Mouse (Mus musculus): ENCODE measurements around the gene Zfand3. TPM values are rescaled to one million over a fixed set of nuclear protein-coding genes. Genes with fewer than 3 reads are reported as not detected.

Zfand3 gene
- polyA plus RNA-seq, 1 experiment = 146 TPM

- DNase-seq (ENCODE audit: low read depth) = no peak
- TF ChIP-seq CTCF (IDR thresholded peaks at IDR 0.05; ENCODE audit: borderline replicate concordance, extremely low read depth, insufficient read depth, insufficient read length) (no peak), POLR2A (IDR thresholded peaks at IDR 0.05; ENCODE audit: borderline replicate concordance, extremely low read depth, insufficient read depth, insufficient read length, poor library complexity, severe bottlenecking) (no peak)
These were observed 48.9 kb downstream of the Zfand3 start for GRCm38 (mm10) chr17:30053463-30053862.

- TF ChIP-seq CTCF (IDR thresholded peaks at IDR 0.05; ENCODE audit: borderline replicate concordance, extremely low read depth, insufficient read depth, insufficient read length) (no peak), POLR2A (IDR thresholded peaks at IDR 0.05; ENCODE audit: borderline replicate concordance, extremely low read depth, insufficient read depth, insufficient read length, poor library complexity, severe bottlenecking) (no peak)
These were observed 49.3 kb downstream of the Zfand3 start for GRCm38 (mm10) chr17:30053871-30054270.

GRCm38 (mm10) chr17:30056226-30056625 lies 51.7 kb downstream of the Zfand3 start:
- DNase-seq (ENCODE audit: low read depth) = no peak
- no peak for TF ChIP-seq POLR2A (IDR thresholded peaks at IDR 0.05; ENCODE audit: borderline replicate concordance, extremely low read depth, insufficient read depth, insufficient read length, poor library complexity, severe bottlenecking)
- TF ChIP-seq CTCF (IDR thresholded peaks at IDR 0.05; ENCODE audit: borderline replicate concordance, extremely low read depth, insufficient read depth, insufficient read length) = no peak

More at GRCm38 (mm10) chr17:30053871-30054270, 49.3 kb downstream of the Zfand3 start:
- no peak for DNase-seq (ENCODE audit: low read depth)

- TF ChIP-seq POLR2A (IDR thresholded peaks at IDR 0.05; ENCODE audit: borderline replicate concordance, extremely low read depth, insufficient read depth, insufficient read length, poor library complexity, severe bottlenecking) (no peak), CTCF (IDR thresholded peaks at IDR 0.05; ENCODE audit: borderline replicate concordance, extremely low read depth, insufficient read depth, insufficient read length) (no peak)
- DNase-seq (ENCODE audit: low read depth) = no peak
These were observed 54.1 kb downstream of the Zfand3 start for GRCm38 (mm10) chr17:30058594-30058993.

- no peak for DNase-seq (ENCODE audit: low read depth)
- TF ChIP-seq POLR2A (IDR thresholded peaks at IDR 0.05; ENCODE audit: borderline replicate concordance, extremely low read depth, insufficient read depth, insufficient read length, poor library complexity, severe bottlenecking) (no peak), CTCF (IDR thresholded peaks at IDR 0.05; ENCODE audit: borderline replicate concordance, extremely low read depth, insufficient read depth, insufficient read length) (no peak)
These were observed 54.5 kb downstream of the Zfand3 start for GRCm38 (mm10) chr17:30059066-30059465.

- TF ChIP-seq POLR2A (IDR thresholded peaks at IDR 0.05; ENCODE audit: borderline replicate concordance, extremely low read depth, insufficient read depth, insufficient read length, poor library complexity, severe bottlenecking) (no peak), CTCF (IDR thresholded peaks at IDR 0.05; ENCODE audit: borderline replicate concordance, extremely low read depth, insufficient read depth, insufficient read length) (no peak)
These were observed 56.7 kb downstream of the Zfand3 start for GRCm38 (mm10) chr17:30061100-30061837.

GRCm38 (mm10) chr17:30063849-30064248 lies 59.3 kb downstream of the Zfand3 start:
- no peak for DNase-seq (ENCODE audit: low read depth)
- TF ChIP-seq CTCF (IDR thresholded peaks at IDR 0.05; ENCODE audit: borderline replicate concordance, extremely low read depth, insufficient read depth, insufficient read length) (no peak), POLR2A (IDR thresholded peaks at IDR 0.05; ENCODE audit: borderline replicate concordance, extremely low read depth, insufficient read depth, insufficient read length, poor library complexity, severe bottlenecking) (no peak)

More at GRCm38 (mm10) chr17:30061100-30061837, 56.7 kb downstream of the Zfand3 start:
- no peak for DNase-seq (ENCODE audit: low read depth)

- DNase-seq (ENCODE audit: low read depth) = peak; percentile 84
- TF ChIP-seq CTCF (IDR thresholded peaks at IDR 0.05; ENCODE audit: borderline replicate concordance, extremely low read depth, insufficient read depth, insufficient read length) = no peak
These were observed 60.2 kb downstream of the Zfand3 start for GRCm38 (mm10) chr17:30064746-30065145.

- TF ChIP-seq CTCF (IDR thresholded peaks at IDR 0.05; ENCODE audit: borderline replicate concordance, extremely low read depth, insufficient read depth, insufficient read length) (no peak), POLR2A (IDR thresholded peaks at IDR 0.05; ENCODE audit: borderline replicate concordance, extremely low read depth, insufficient read depth, insufficient read length, poor library complexity, severe bottlenecking) (no peak)
- no peak for DNase-seq (ENCODE audit: low read depth)
These were observed 65.2 kb downstream of the Zfand3 start for GRCm38 (mm10) chr17:30069776-30070175.

GRCm38 (mm10) chr17:30070631-30071030 lies 66.1 kb downstream of the Zfand3 start:
- DNase-seq (ENCODE audit: low read depth) = no peak
- no peak for TF ChIP-seq POLR2A (IDR thresholded peaks at IDR 0.05; ENCODE audit: borderline replicate concordance, extremely low read depth, insufficient read depth, insufficient read length, poor library complexity, severe bottlenecking)
- no peak for TF ChIP-seq CTCF (IDR thresholded peaks at IDR 0.05; ENCODE audit: borderline replicate concordance, extremely low read depth, insufficient read depth, insufficient read length)

- no peak for TF ChIP-seq POLR2A (IDR thresholded peaks at IDR 0.05; ENCODE audit: borderline replicate concordance, extremely low read depth, insufficient read depth, insufficient read length, poor library complexity, severe bottlenecking)
- no peak for TF ChIP-seq CTCF (IDR thresholded peaks at IDR 0.05; ENCODE audit: borderline replicate concordance, extremely low read depth, insufficient read depth, insufficient read length)
- no peak for DNase-seq (ENCODE audit: low read depth)
These were observed 68.1 kb downstream of the Zfand3 start for GRCm38 (mm10) chr17:30072613-30073012.

GRCm38 (mm10) chr17:30075896-30076295 lies 71.4 kb downstream of the Zfand3 start:
- peak; percentile 63 for DNase-seq (ENCODE audit: low read depth)
- no peak for TF ChIP-seq POLR2A (IDR thresholded peaks at IDR 0.05; ENCODE audit: borderline replicate concordance, extremely low read depth, insufficient read depth, insufficient read length, poor library complexity, severe bottlenecking)
- TF ChIP-seq CTCF (IDR thresholded peaks at IDR 0.05; ENCODE audit: borderline replicate concordance, extremely low read depth, insufficient read depth, insufficient read length) = no peak
